Mouse (Mus musculus): ENCODE data around the gene Phtf2. TPM values are rescaled to one million over a fixed set of nuclear protein-coding genes. Genes with fewer than 3 reads are reported as not detected.
A peak's percentile ranks its signal among the peaks of the same experiment; 100 is the strongest.

Gene Phtf2
- total and polyA plus RNA-seq, 2 experiments from 2014 or later, result 39.2 to 50.9 TPM

GRCm38 (mm10) chr5:20880797-20881775, 838 bp downstream of the Phtf2 start:
- H3K36me3 ChIP-seq (replicated peaks; ENCODE audit: control insufficient read depth, insufficient read depth, low read length), result no peaks in the 10 kb centered on the region
- H3K4me2 ChIP-seq (ENCODE audit: low read depth, low read length), result peak overlapping the region; percentile 72
- H3K4me1 ChIP-seq (ENCODE audit: control insufficient read depth, insufficient read depth), result peaks cover 15% of the 10 kb centered on the region
- H3K4me3 ChIP-seq (ENCODE audit: low read depth, low read length), result peak overlapping the region; percentile 82
- peak overlapping the region; percentile 90 for H3K9ac ChIP-seq (replicated peaks; ENCODE audit: low read depth, low read length)
- peak; percentile 33 for DNase-seq (ENCODE audit: low spot score)
- H3K27me3 ChIP-seq (ENCODE audit: control insufficient read depth, insufficient read depth, low read length), result no peaks in the 10 kb centered on the region
- TF ChIP-seq EP300 (IDR thresholded peaks at IDR 0.05; ENCODE audit: low read depth) (no peak), CTCF (IDR thresholded peaks at IDR 0.05; ENCODE audit: low read depth) (no peak)
- no peaks in the 10 kb centered on the region for H3K9me3 ChIP-seq (replicated peaks; ENCODE audit: control insufficient read depth, low read length)
- under 1% methylated on average over 45 of the region's 64 CpGs for WGBS
- ATAC-seq (ENCODE audit: insufficient read depth, low read depth), result peak; percentile 19
- H3K27ac ChIP-seq (ENCODE audit: low read depth), result peak overlapping the region; percentile 93

DNA sequence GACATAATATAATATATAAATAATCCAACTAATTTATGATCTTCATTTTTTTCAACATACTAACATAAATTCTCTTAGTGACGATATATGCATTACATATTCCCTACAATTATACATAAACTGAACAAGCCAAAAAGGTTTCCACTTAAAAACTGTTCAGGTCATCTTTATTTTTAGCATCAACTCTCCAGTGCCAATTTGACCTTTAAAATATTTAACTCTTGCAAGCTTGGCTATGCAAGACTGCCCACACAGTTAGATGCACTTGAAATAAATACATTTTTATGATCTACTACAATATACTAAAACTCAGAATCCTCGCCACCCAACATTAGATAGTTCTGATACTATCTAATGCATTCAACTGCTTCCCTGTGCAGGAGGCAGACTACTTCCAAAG, 1.5 kb downstream of the Phtf2 start:
- H3K27ac ChIP-seq (ENCODE audit: low read depth), result peak overlapping the region; percentile 93
- H3K27me3 ChIP-seq (ENCODE audit: control insufficient read depth, insufficient read depth, low read length), result no peaks in the 10 kb centered on the region
- peak overlapping the region; percentile 72 for H3K4me2 ChIP-seq (ENCODE audit: low read depth, low read length)
- H3K9me3 ChIP-seq (replicated peaks; ENCODE audit: control insufficient read depth, low read length), result no peaks in the 10 kb centered on the region
- no peak for TF ChIP-seq CTCF (IDR thresholded peaks at IDR 0.05; ENCODE audit: low read depth)
- no peak for TF ChIP-seq EP300 (IDR thresholded peaks at IDR 0.05; ENCODE audit: low read depth)
- H3K4me3 ChIP-seq (ENCODE audit: low read depth, low read length), result peak overlapping the region; percentile 82
- H3K4me1 ChIP-seq (ENCODE audit: control insufficient read depth, insufficient read depth), result peaks cover 15% of the 10 kb centered on the region
- no peak for ATAC-seq (ENCODE audit: insufficient read depth, low read depth)
- no peaks in the 10 kb centered on the region for H3K36me3 ChIP-seq (replicated peaks; ENCODE audit: control insufficient read depth, insufficient read depth, low read length)
- DNase-seq (ENCODE audit: low spot score), result peak; percentile 82
- peak overlapping the region; percentile 90 for H3K9ac ChIP-seq (replicated peaks; ENCODE audit: low read depth, low read length)
- WGBS, result 36% methylated on average over 2 of the region's 2 CpGs

DNA sequence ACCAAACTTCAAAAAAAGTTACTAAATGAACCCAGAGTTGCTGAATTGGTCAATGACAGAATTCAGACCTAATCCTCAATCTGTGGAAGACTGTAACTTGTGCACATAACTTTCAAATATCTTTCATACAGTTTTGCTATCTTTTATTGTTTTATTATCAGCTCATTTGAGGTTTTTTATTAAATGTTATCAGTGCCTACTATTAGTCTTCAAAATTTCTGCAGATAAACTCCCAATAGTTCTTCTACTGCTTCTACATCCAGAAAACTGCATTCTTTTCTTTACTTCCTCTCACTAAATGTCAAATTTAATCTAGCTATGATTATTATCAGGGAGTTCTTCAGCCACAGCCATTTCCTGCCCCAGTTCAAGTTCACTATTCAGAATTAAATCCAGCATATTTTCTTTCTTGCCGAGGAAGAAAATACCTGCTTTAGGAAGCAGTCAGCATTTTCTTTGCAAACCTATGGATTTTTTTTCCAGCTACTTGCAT, 4.9 kb downstream of the Phtf2 start:
- Histone ChIP-seq H3K9me3 (replicated peaks; ENCODE audit: control insufficient read depth, low read length) (no peaks in the 10 kb centered on the region), H3K4me1 (ENCODE audit: control insufficient read depth, insufficient read depth) (peaks cover 6% of the 10 kb centered on the region; the same call in 1 of the 2 replicates), H3K36me3 (replicated peaks; ENCODE audit: control insufficient read depth, insufficient read depth, low read length) (no peaks in the 10 kb centered on the region), H3K9ac (replicated peaks; ENCODE audit: low read depth, low read length) (no peak overlapping the region), H3K4me3 (ENCODE audit: low read depth, low read length) (no peak overlapping the region), H3K4me2 (ENCODE audit: low read depth, low read length) (no peak overlapping the region), H3K27ac (ENCODE audit: low read depth) (no peak overlapping the region; the same call in 1 of the 2 replicates), H3K27me3 (ENCODE audit: control insufficient read depth, insufficient read depth, low read length) (no peaks in the 10 kb centered on the region)
- WGBS, result 46% methylated on average over 1 of the region's 1 CpGs
- ATAC-seq (ENCODE audit: insufficient read depth, low read depth), result no peak
- TF ChIP-seq EP300 (IDR thresholded peaks at IDR 0.05; ENCODE audit: low read depth) (no peak), CTCF (IDR thresholded peaks at IDR 0.05; ENCODE audit: low read depth) (no peak)
- no peak for DNase-seq (ENCODE audit: low spot score)

DNA sequence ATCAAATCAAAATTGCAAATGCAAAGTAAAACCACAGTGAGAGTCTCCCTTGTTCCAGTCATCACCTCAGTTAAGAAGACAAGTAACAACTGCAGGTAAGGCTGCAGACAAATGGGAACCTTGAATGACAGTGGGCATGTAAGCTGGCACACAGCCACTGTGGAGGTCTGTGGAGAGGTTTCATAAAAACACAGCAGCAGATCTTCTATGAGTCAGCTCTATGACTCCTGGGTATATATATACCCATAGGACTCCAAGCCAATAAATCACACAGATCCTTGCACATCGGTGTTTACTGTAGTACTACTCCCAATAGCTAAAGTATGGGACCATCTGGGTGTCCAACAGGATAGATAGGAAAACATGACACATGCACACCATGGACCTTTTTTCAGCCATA, 8.8 kb downstream of the Phtf2 start:
- H3K9ac ChIP-seq (replicated peaks; ENCODE audit: low read depth, low read length), result no peak overlapping the region
- WGBS, result 63% methylated on average over 1 of the region's 1 CpGs

GRCm38 (mm10) chr5:20865193-20865755, 16.6 kb downstream of the Phtf2 start:
- TF ChIP-seq EP300 (IDR thresholded peaks at IDR 0.05; ENCODE audit: low read depth) (no peak), CTCF (IDR thresholded peaks at IDR 0.05; ENCODE audit: low read depth) (no peak)
- H3K9ac ChIP-seq (replicated peaks; ENCODE audit: low read depth, low read length), result no peak overlapping the region
- no peak overlapping the region for H3K27ac ChIP-seq (ENCODE audit: low read depth)
- H3K27me3 ChIP-seq (ENCODE audit: control insufficient read depth, insufficient read depth, low read length), result no peaks in the 10 kb centered on the region
- ATAC-seq (ENCODE audit: insufficient read depth, low read depth), result no peak
- DNase-seq (ENCODE audit: low spot score), result no peak
- 93% methylated on average over 2 of the region's 2 CpGs for WGBS
- H3K4me1 ChIP-seq (ENCODE audit: control insufficient read depth, insufficient read depth), result peaks cover 4% of the 10 kb centered on the region; the same call in 1 of the 2 replicates
- H3K4me2 ChIP-seq (ENCODE audit: low read depth, low read length), result no peak overlapping the region
- H3K4me3 ChIP-seq (ENCODE audit: low read depth, low read length), result no peak overlapping the region
- H3K9me3 ChIP-seq (replicated peaks; ENCODE audit: control insufficient read depth, low read length), result no peaks in the 10 kb centered on the region
- no peaks in the 10 kb centered on the region for H3K36me3 ChIP-seq (replicated peaks; ENCODE audit: control insufficient read depth, insufficient read depth, low read length)

More for the DNA sequence above, 8.8 kb downstream of the Phtf2 start:
- TF ChIP-seq CTCF (IDR thresholded peaks at IDR 0.05; ENCODE audit: low read depth), result no peak
- no peak for TF ChIP-seq EP300 (IDR thresholded peaks at IDR 0.05; ENCODE audit: low read depth)
- Histone ChIP-seq H3K27me3 (ENCODE audit: control insufficient read depth, insufficient read depth, low read length) (no peaks in the 10 kb centered on the region), H3K4me1 (ENCODE audit: control insufficient read depth, insufficient read depth) (no peaks in the 10 kb centered on the region), H3K36me3 (replicated peaks; ENCODE audit: control insufficient read depth, insufficient read depth, low read length) (no peaks in the 10 kb centered on the region), H3K4me2 (ENCODE audit: low read depth, low read length) (no peak overlapping the region), H3K4me3 (ENCODE audit: low read depth, low read length) (no peak overlapping the region), H3K27ac (ENCODE audit: low read depth) (no peak overlapping the region), H3K9me3 (replicated peaks; ENCODE audit: control insufficient read depth, low read length) (no peaks in the 10 kb centered on the region)
- no peak for ATAC-seq (ENCODE audit: insufficient read depth, low read depth)
- no peak for DNase-seq (ENCODE audit: low spot score)

Data from heart, postnatal 0 days (tissue).